Mouse (Mus musculus) myocyte (in vitro differentiated cells): ENCODE measurements at regions not wholly inside any gene's neighbourhood (a gene's known extent, or its start where the extent isn't known, plus 50 kb on each side); places are given as distances from the start of the nearest gene placed in this dataset.

Experiments used
- H3K27me3 ChIP-seq: one replicate; pipeline ENCODE4 v1.6.1; 2011; ENCODE audit not compliant: control insufficient read depth, insufficient read depth, insufficient read length
- H3K36me3 ChIP-seq: one replicate; pipeline ENCODE4 v1.6.1; 2011; ENCODE audit not compliant: control insufficient read depth, insufficient read depth
- H3K4me2 ChIP-seq: one replicate; pipeline ENCODE4 v1.6.1; 2011; ENCODE audit warnings: low read depth, control low read depth
- H3K4me3 ChIP-seq: one replicate; pipeline ENCODE4 v1.5.1; 2011; ENCODE audit warnings: mild to moderate bottlenecking, control low read depth, moderate library complexity
- H3K79me2 ChIP-seq: one replicate; pipeline ENCODE4 v1.6.1; 2011; ENCODE audit not compliant: control insufficient read depth, insufficient read depth
- H3ac ChIP-seq: one replicate; pipeline ENCODE4 v1.6.1; 2011; ENCODE audit not compliant: control insufficient read depth, insufficient read length
- CEBPB ChIP-seq: IDR thresholded peaks from 2 replicates; pipeline ENCODE4 v1.6.1; 2011; ENCODE audit warnings: mild to moderate bottlenecking, moderate library complexity; ENCODE audit not compliant: poor library complexity, insufficient read depth, severe bottlenecking
- E2F4 ChIP-seq: IDR thresholded peaks from one replicate; pipeline ENCODE4 v1.6.1; 2011; ENCODE audit warnings: mild to moderate bottlenecking, control low read depth, moderate library complexity; ENCODE audit not compliant: insufficient read depth
- MAX ChIP-seq: IDR thresholded peaks from one replicate; pipeline ENCODE4 v1.6.1; 2011; ENCODE audit warnings: low read depth, mild to moderate bottlenecking, control low read depth
- MYOD1 ChIP-seq, 3 experiments: IDR thresholded peaks; one replicate each; pipeline ENCODE4 v1.6.1; 2011; ENCODE audit warnings: control low read depth in 2 of 3, low read depth in 2 of 3, mild to moderate bottlenecking in 2 of 3, moderate library complexity in 1 of 3; ENCODE audit not compliant: insufficient read length in 2 of 3, control insufficient read depth in 1 of 3
- MYOG ChIP-seq, 3 experiments: IDR thresholded peaks; one replicate each; pipeline ENCODE4 v1.6.1; 2011; ENCODE audit warnings: control low read depth in 2 of 3, low read depth in 2 of 3, mild to moderate bottlenecking in 2 of 3; ENCODE audit not compliant: insufficient read length in 2 of 3, control insufficient read depth in 1 of 3, insufficient read depth in 1 of 3
- POLR2A ChIP-seq: IDR thresholded peaks from one replicate; pipeline ENCODE4 v1.6.1; 2011; ENCODE audit warnings: low read depth, mild to moderate bottlenecking, control low read depth, moderate library complexity; ENCODE audit not compliant: insufficient read length
- POLR2AphosphoS2 ChIP-seq: IDR thresholded peaks from one replicate; pipeline ENCODE4 v1.6.1; 2011; ENCODE audit warnings: low read depth, control low read depth; ENCODE audit not compliant: insufficient read length
- REST ChIP-seq: IDR thresholded peaks from one replicate; pipeline ENCODE4 v1.6.1; 2011; ENCODE audit warnings: mild to moderate bottlenecking, control low read depth, moderate library complexity; ENCODE audit not compliant: insufficient read depth, insufficient read length
- SRF ChIP-seq: IDR thresholded peaks from one replicate; pipeline ENCODE4 v1.6.1; 2011; ENCODE audit warnings: low read depth; ENCODE audit not compliant: control insufficient read depth, insufficient read length
- TCF12 ChIP-seq: IDR thresholded peaks from one replicate; pipeline ENCODE4 v1.6.1; 2011; ENCODE audit warnings: mild to moderate bottlenecking, control low read depth; ENCODE audit not compliant: poor library complexity, insufficient read depth, severe bottlenecking
- TCF3 ChIP-seq: IDR thresholded peaks from one replicate; pipeline ENCODE4 v1.6.1; 2011; ENCODE audit warnings: low read depth, control low read depth; ENCODE audit not compliant: insufficient read length
- USF1 ChIP-seq: IDR thresholded peaks from one replicate; pipeline ENCODE4 v1.6.1; 2011; ENCODE audit warnings: low read depth, mild to moderate bottlenecking, control low read depth, moderate library complexity

GRCm38 (mm10) chr4:149844971-149845370 is 70.9 kb upstream of the Slc25a33 start:
- Histone ChIP-seq H3K36me3 (no peaks in the 10 kb centered on the region), H3K79me2 (no peaks in the 10 kb centered on the region), H3K4me3 (no peak overlapping the region), H3K4me2 (peak overlapping the region; percentile 30), H3K27me3 (no peaks in the 10 kb centered on the region), H3ac (no peak overlapping the region)
- TF ChIP-seq MYOG (IDR thresholded peaks at IDR 0.05; ENCODE audit: control insufficient read depth in 1 of 3, insufficient read depth in 1 of 3, insufficient read length in 2 of 3, low read depth in 2 of 3) (peak in 2 of 3 experiments; percentile 35 to 52), MYOD1 (IDR thresholded peaks at IDR 0.05; ENCODE audit: control insufficient read depth in 1 of 3, insufficient read length in 2 of 3, low read depth in 2 of 3) (peak in 2 of 3 experiments; percentile 26 to 52), POLR2A (no peak), CEBPB (no peak), TCF3 (no peak), TCF12 (no peak)

- no peaks in the 10 kb centered on the region for H3K27me3 ChIP-seq
- no peaks in the 10 kb centered on the region for H3K36me3 ChIP-seq
- H3K4me3 ChIP-seq, result no peak overlapping the region
- H3ac ChIP-seq, result no peak overlapping the region
- TF ChIP-seq CEBPB (no peak), MYOG (IDR thresholded peaks at IDR 0.05; ENCODE audit: control insufficient read depth in 1 of 3, insufficient read depth in 1 of 3, insufficient read length in 2 of 3, low read depth in 2 of 3) (no peak), USF1 (no peak), TCF3 (no peak), SRF (no peak), POLR2AphosphoS2 (no peak), REST (no peak), MAX (no peak), E2F4 (no peak)
- no peaks in the 10 kb centered on the region for H3K79me2 ChIP-seq
- no peak overlapping the region for H3K4me2 ChIP-seq
Measured at GRCm38 (mm10) chr4:149843736-149844135, 69.7 kb upstream of the Slc25a33 start.

- Histone ChIP-seq H3ac (no peak overlapping the region), H3K36me3 (no peaks in the 10 kb centered on the region), H3K27me3 (no peaks in the 10 kb centered on the region), H3K79me2 (no peaks in the 10 kb centered on the region), H3K4me3 (no peak overlapping the region), H3K4me2 (no peak overlapping the region)
- TF ChIP-seq MYOG (IDR thresholded peaks at IDR 0.05; ENCODE audit: control insufficient read depth in 1 of 3, insufficient read depth in 1 of 3, insufficient read length in 2 of 3, low read depth in 2 of 3), result no peak
- TF ChIP-seq CEBPB, result no peak
- no peak for TF ChIP-seq USF1
- no peak for TF ChIP-seq REST
- TF ChIP-seq TCF12, result no peak
- TF ChIP-seq MYOD1 (IDR thresholded peaks at IDR 0.05; ENCODE audit: control insufficient read depth in 1 of 3, insufficient read length in 2 of 3, low read depth in 2 of 3), result no peak
- TF ChIP-seq POLR2A, result no peak
- TF ChIP-seq TCF3, result no peak
- TF ChIP-seq POLR2AphosphoS2, result no peak
- TF ChIP-seq SRF, result no peak
- no peak for TF ChIP-seq MAX
- TF ChIP-seq E2F4, result no peak
Measured at GRCm38 (mm10) chr4:149842906-149843305, 68.8 kb upstream of the Slc25a33 start.

GRCm38 (mm10) chr4:149841856-149842255 is 67.8 kb upstream of the Slc25a33 start:
- TF ChIP-seq MYOD1 (IDR thresholded peaks at IDR 0.05; ENCODE audit: control insufficient read depth in 1 of 3, insufficient read length in 2 of 3, low read depth in 2 of 3) (no peak), USF1 (no peak), E2F4 (no peak), TCF12 (no peak), REST (no peak)
- H3K36me3 ChIP-seq, result no peaks in the 10 kb centered on the region
- no peaks in the 10 kb centered on the region for H3K27me3 ChIP-seq
- H3K4me3 ChIP-seq, result no peak overlapping the region
- H3K4me2 ChIP-seq, result no peak overlapping the region
- H3ac ChIP-seq, result no peak overlapping the region
- H3K79me2 ChIP-seq, result no peaks in the 10 kb centered on the region

DNA sequence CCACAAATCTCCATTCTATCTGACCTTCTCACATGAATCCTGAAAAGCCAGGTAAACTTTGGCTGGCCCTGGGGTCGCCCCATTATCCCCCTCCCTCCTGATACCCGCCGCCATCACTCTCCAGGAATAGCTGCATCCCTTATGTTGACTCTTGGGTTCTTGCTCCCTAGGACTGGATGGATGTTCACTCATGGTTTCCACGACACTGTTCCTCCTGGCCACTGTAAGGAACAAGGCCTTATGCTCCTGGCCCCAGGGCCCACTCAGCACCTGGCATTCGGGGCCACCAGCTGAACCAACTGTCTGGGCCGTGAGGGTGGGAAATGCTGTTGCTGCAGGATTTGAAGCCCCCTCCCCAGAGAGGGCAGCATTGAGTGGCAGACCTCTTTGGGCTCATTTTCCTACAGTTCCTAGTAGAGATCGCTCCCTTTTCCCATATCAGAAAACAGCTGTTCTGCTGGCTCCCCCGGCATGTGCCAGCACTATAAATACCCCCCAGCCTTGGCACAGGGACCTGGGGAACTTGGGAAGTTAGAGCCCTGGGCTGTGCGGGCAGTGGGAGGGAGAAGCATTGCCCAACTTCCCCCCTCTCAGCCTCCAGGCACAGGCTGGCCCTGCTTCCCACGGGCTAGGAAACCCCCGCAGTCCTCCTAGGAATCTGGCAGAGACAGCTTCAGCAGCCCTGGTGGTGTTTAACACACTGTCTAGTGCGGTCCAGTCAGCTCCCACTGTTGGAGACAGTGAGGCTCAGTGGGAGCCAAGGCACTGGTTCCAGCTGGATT is 66.6 kb upstream of the Slc25a33 start:
- Histone ChIP-seq H3K36me3 (no peaks in the 10 kb centered on the region), H3K79me2 (no peaks in the 10 kb centered on the region), H3ac (no peak overlapping the region), H3K4me2 (peak overlapping the region; percentile 19), H3K27me3 (no peaks in the 10 kb centered on the region), H3K4me3 (no peak overlapping the region)
- TF ChIP-seq MYOG (IDR thresholded peaks at IDR 0.05; ENCODE audit: control insufficient read depth in 1 of 3, insufficient read depth in 1 of 3, insufficient read length in 2 of 3, low read depth in 2 of 3), result peak; percentile 52 to 82 (median 67)
- TF ChIP-seq MYOD1 (IDR thresholded peaks at IDR 0.05; ENCODE audit: control insufficient read depth in 1 of 3, insufficient read length in 2 of 3, low read depth in 2 of 3), result peak; percentile 49 to 61 (median 50)
- TF ChIP-seq TCF12, result peak; percentile 45
- TF ChIP-seq CEBPB, result peak; percentile 25; the same call in 1 of the 2 replicates
- no peak for TF ChIP-seq POLR2A
